Mouse (Mus musculus) heart, embryonic 14.5 days (tissue): Measurements from ENCODE around the gene Rln3. TPM values are rescaled to one million over a fixed set of nuclear protein-coding genes. Genes with fewer than 3 reads are reported as not detected.

Experiments used
- ATAC-seq: fragments of 200-750 bp; cut with Nextera tagmentation; 2 replicates; pipeline ENCODE4 v1.8.0; 2017; ENCODE audit warnings: low read depth, moderate TSS enrichment; ENCODE audit not compliant: insufficient number of reproducible peaks, insufficient read depth, low FRiP score
- H3K27ac ChIP-seq, 2 experiments: fragments of 200-500 bp in 1 of 2; fragments of 300-500 bp in 1 of 2; sonication (generic) in 1 of 2; replicated peaks in 1 of 2; 2 replicates each; pipeline ENCODE4 v1.5.1; 2012 to 2014; ENCODE audit warnings: low read depth in 2 of 2, low read length in 2 of 2, control low read depth in 1 of 2, mild to moderate bottlenecking in 1 of 2, mixed read lengths in 1 of 2; ENCODE audit not compliant: control insufficient read depth in 1 of 2, insufficient read depth in 1 of 2
- H3K27me3 ChIP-seq: fragments of 300-500 bp; sonication (generic); 2 replicates; pipeline ENCODE4 v1.6.1; 2014; ENCODE audit warnings: mild to moderate bottlenecking, low read length, control low read depth; ENCODE audit not compliant: control insufficient read depth, insufficient read depth
- H3K36me3 ChIP-seq: fragments of 300-500 bp; sonication (generic); 2 replicates; pipeline ENCODE4 v1.6.1; 2014; ENCODE audit warnings: mild to moderate bottlenecking, control low read depth, low read length, mixed read lengths; ENCODE audit not compliant: control insufficient read depth, insufficient read depth
- H3K4me1 ChIP-seq, 2 experiments: fragments of 200-500 bp in 1 of 2; fragments of 300-500 bp in 1 of 2; sonication (generic) in 1 of 2; 2 replicates each; pipeline ENCODE4 v1.6.1; 2012 to 2014; ENCODE audit warnings: low read length in 2 of 2, control low read depth in 1 of 2, mixed read lengths in 1 of 2; ENCODE audit not compliant: control insufficient read depth in 2 of 2, insufficient read depth in 2 of 2
- H3K4me2 ChIP-seq: fragments of 300-500 bp; sonication (generic); 2 replicates; pipeline ENCODE4 v1.6.1; 2014; ENCODE audit warnings: mild to moderate bottlenecking, low read length
- H3K4me3 ChIP-seq, 2 experiments: fragments of 200-500 bp in 1 of 2; fragments of 300-500 bp in 1 of 2; sonication (generic) in 1 of 2; 2 replicates each; pipeline ENCODE4 v1.5.1; 2012 to 2014; ENCODE audit warnings: low read length in 2 of 2, mild to moderate bottlenecking in 2 of 2, control low read depth in 1 of 2, low read depth in 1 of 2, moderate library complexity in 1 of 2; ENCODE audit not compliant: control insufficient read depth in 1 of 2, insufficient read depth in 1 of 2
- H3K9ac ChIP-seq: fragments of 300-500 bp; sonication (generic); 2 replicates; pipeline ENCODE4 v1.6.1; 2014; ENCODE audit warnings: mild to moderate bottlenecking, low read length
- H3K9me3 ChIP-seq: fragments of 300-500 bp; sonication (generic); 2 replicates; pipeline ENCODE4 v1.6.1; 2016; ENCODE audit warnings: low read length, control low read depth; ENCODE audit not compliant: control insufficient read depth
- WGBS: fragments of 180-500 bp; shearing (Covaris S2); extraction: QIAGEN DNeasy Blood & Tissue Kit; methylation state at CpG from one replicate; pipeline ENCODE4 v1.1.7; 2014; 5-methylcytosine and 5-hydroxymethylcytosine counted together
- polyA plus RNA-seq: library from polyadenylated mRNA; unstranded; fragments of >200 nt; fragmentation: Nextera tagmentation; extraction: Ambion mirVana; gene quantifications from 2 replicates; pipeline ENCODE4 v1.2.1, GENCODE M21; 2014

Gene Rln3
- polyA plus RNA-seq, 1 experiment from 2014 or later, result not detected

DNA sequence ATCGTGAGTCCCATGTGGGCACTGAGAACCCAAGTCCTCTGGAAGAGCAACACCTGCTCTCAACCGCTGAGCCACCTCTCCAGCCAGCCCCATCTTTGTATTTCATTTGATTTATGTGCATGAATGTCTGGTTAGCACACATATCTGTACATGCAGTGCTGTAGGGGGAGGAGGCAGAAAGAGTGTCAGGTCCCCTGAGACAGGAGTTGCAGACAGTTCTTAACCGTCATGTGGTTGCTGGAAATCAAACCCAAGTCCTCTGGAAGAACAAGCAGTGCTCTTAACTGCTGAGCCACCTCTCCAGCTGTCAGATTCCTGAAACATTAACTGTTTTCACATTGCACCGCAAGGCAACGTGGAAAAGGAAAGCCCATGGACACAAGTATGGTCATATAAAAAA is 3.4 kb upstream of the Rln3 start:
- no peak overlapping the region for H3K9ac ChIP-seq
- H3K9me3 ChIP-seq, result 0 out of 2 replicates have a peak, but pooled peaks cover 2% of the 10 kb centered on the region
- no peak overlapping the region for H3K4me2 ChIP-seq
- H3K4me3 ChIP-seq, result no peak overlapping the region
- no peak overlapping the region for H3K27ac ChIP-seq
- no peak for ATAC-seq
- H3K4me1 ChIP-seq, result peaks cover 8 to 13% of the 10 kb centered on the region in 2 experiments
- H3K36me3 ChIP-seq, result no peaks in the 10 kb centered on the region
- peaks cover 22% of the 10 kb centered on the region for H3K27me3 ChIP-seq
- 72% methylated on average over 5 of the region's 5 CpGs for WGBS

GRCm38 (mm10) chr8:84046505-84046904 is 1.7 kb upstream of the Rln3 start:
- Histone ChIP-seq H3K4me3 (no peak overlapping the region), H3K9ac (no peak overlapping the region), H3K4me1 (peaks cover 10 to 16% of the 10 kb centered on the region in 2 experiments; a peak in 3 of 4 replicates), H3K27ac (no peak overlapping the region), H3K36me3 (no peaks in the 10 kb centered on the region), H3K27me3 (peaks cover 31% of the 10 kb centered on the region), H3K4me2 (no peak overlapping the region), H3K9me3 (no peaks in the 10 kb centered on the region)
- ATAC-seq, result no peak
- WGBS, result 75% methylated on average over 3 of the region's 3 CpGs

GRCm38 (mm10) chr8:84044103-84044502 is 697 bp downstream of the Rln3 start:
- Histone ChIP-seq H3K9ac (no peak overlapping the region), H3K4me3 (peak overlapping the region in 1 of 2 experiments; percentile 12; a peak in 2 of 4 replicates), H3K36me3 (no peaks in the 10 kb centered on the region), H3K27ac (no peak overlapping the region), H3K27me3 (peaks cover 31% of the 10 kb centered on the region), H3K4me2 (0 out of 2 replicates have a peak overlapping the region, but pooled peaks have one; percentile 47), H3K4me1 (peaks cover 11 to 16% of the 10 kb centered on the region in 2 experiments; a peak in 3 of 4 replicates), H3K9me3 (no peaks in the 10 kb centered on the region)
- no peak for ATAC-seq
- 4% methylated on average over 7 of the region's 7 CpGs for WGBS

DNA sequence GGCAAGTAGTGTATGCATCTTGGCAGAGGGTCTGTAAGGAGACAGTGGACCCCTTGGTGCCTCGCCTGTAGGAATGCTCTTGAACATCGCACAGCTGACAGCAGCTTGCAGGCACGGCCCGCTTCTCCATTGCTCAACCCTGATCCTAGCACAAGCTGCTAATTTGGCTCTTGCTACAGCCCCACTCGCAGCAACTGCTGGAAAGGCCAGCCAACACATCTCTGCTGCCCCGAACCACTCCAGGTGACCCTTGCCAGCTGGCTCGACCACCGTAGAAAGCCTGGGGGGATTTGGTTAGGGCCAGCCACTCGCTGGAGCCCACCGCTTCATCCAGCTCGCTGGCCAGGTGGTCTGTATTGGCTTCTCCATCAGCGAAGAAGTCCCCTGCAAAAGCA is 1.9 kb downstream of the Rln3 start:
- Histone ChIP-seq H3K27ac (no peak overlapping the region), H3K4me2 (peak overlapping the region; percentile 79), H3K27me3 (peaks cover 31% of the 10 kb centered on the region), H3K36me3 (no peaks in the 10 kb centered on the region), H3K9me3 (no peaks in the 10 kb centered on the region), H3K9ac (peak overlapping the region; percentile 66), H3K4me1 (peaks cover 11 to 16% of the 10 kb centered on the region in 2 experiments; a peak in 3 of 4 replicates), H3K4me3 (peak overlapping the region; percentile 44 to 56; a peak in 3 of 4 replicates)
- ATAC-seq, result no peak
- WGBS, result 33% methylated on average over 12 of the region's 12 CpGs

GRCm38 (mm10) chr8:84042066-84042947 is 2.5 kb downstream of the Rln3 start, which contains the start of gene Il27ra:
TSS of gene Il27ra (minus strand) at chr8:84042589.
- peak within 1 kb of the TSS; percentile 79 for H3K4me2 ChIP-seq
- H3K27me3 ChIP-seq, result peaks cover 31% of the 10 kb centered on the region
- H3K9ac ChIP-seq, result peak within 1 kb of the TSS; percentile 66
- 4% methylated on average over 38 of the region's 40 CpGs for WGBS
- H3K27ac ChIP-seq, result peak within 1 kb of the TSS; percentile 10 to 29; a peak in 1 of 4 replicates
- no peaks in the 10 kb centered on the region for H3K9me3 ChIP-seq
- no peaks in the 10 kb centered on the region for H3K36me3 ChIP-seq
- peak within 1 kb of the TSS; percentile 44 to 56 for H3K4me3 ChIP-seq
- ATAC-seq, result peak; percentile 57
- peaks cover 13 to 16% of the 10 kb centered on the region in 2 experiments; a peak in 3 of 4 replicates for H3K4me1 ChIP-seq

DNA sequence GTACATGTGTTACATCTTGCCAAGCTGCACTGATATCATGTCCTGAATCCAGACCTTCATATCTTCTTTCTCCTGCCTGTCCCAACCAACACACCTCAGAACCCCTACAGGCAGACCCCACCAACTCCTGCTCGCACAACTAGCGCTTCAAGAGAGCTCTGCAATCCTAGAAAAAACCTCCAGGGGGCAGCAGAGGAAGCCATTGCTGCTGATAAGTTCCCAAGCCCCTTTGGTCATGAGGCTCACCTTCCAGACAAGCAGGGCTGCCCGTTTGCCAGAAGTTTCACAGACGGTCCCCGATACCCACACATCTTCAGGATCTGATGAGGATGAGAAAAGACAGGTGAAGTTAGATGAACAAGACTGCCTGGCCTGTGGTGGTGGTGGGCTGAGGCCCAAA is 5.8 kb downstream of the Rln3 start:
- Histone ChIP-seq H3K27ac (no peak overlapping the region), H3K36me3 (no peaks in the 10 kb centered on the region)
- 4% methylated on average over 5 of the region's 5 CpGs for WGBS

DNA sequence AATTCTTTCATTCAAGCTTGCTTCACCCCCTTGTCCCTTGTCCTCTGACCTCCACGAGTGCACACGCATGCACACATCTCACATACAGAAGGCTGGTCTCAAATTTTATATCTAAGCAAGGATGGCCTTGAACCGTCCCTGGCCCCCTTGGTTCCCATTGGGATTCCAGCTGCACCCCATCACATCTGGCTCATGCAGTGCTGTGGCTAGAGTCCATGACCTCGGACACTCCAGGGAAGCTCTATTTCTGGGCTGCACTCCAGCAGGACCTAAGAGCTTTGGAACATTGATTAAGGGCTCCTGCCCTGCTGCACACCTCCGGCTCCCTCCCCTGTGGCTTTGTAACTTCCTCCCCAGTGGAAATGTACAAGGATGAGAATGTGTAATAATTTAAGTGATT is 6.8 kb downstream of the Rln3 start:
- Histone ChIP-seq H3K27me3 (peaks cover 7% of the 10 kb centered on the region), H3K36me3 (no peaks in the 10 kb centered on the region), H3K27ac (no peak overlapping the region), H3K4me2 (no peak overlapping the region), H3K9me3 (no peaks in the 10 kb centered on the region), H3K4me1 (peaks cover 13% of the 10 kb centered on the region in 2 experiments; a peak in 3 of 4 replicates), H3K9ac (no peak overlapping the region), H3K4me3 (no peak overlapping the region)
- ATAC-seq, result no peak
- 57% methylated on average over 5 of the region's 5 CpGs for WGBS

More for the DNA sequence above, 5.8 kb downstream of the Rln3 start:
- peaks cover 13% of the 10 kb centered on the region in 2 experiments; a peak in 3 of 4 replicates for H3K4me1 ChIP-seq
- peaks cover 17% of the 10 kb centered on the region for H3K27me3 ChIP-seq
- H3K9me3 ChIP-seq, result no peaks in the 10 kb centered on the region
- ATAC-seq, result no peak
- no peak overlapping the region for H3K4me2 ChIP-seq
- no peak overlapping the region for H3K9ac ChIP-seq
- H3K4me3 ChIP-seq, result no peak overlapping the region
